Comparison of ENCODE assay signal across 8 mouse cellular contexts in genomic region chr2:29922011-29922410, GRCm38 (mm10). TPM values are rescaled to one million over a fixed set of nuclear protein-coding genes. Genes with fewer than 3 reads are reported as not detected.
A peak's percentile ranks its signal among the peaks of the same experiment; 100 is the strongest.
DNase-seq lines count a peak whose midpoint lies in the region; ATAC-seq lines count a peak whose summit lies in the region.

No protein-coding gene starts in this region.

- no peaks in the 10 kb centered on the region for H3K4me1 ChIP-seq in embryonic facial prominence, embryonic 11.5 days (ENCODE audit: control insufficient read depth, insufficient read depth, low read length)
- H3K4me1 ChIP-seq in embryonic facial prominence, embryonic 10.5 days: no peaks in the 10 kb centered on the region
- no peaks in the 10 kb centered on the region for H3K4me1 ChIP-seq in forebrain, embryonic 12.5 days

- H3K27me3 ChIP-seq in embryonic facial prominence, embryonic 11.5 days (ENCODE audit: control insufficient read depth, insufficient read depth, low read length): no peaks in the 10 kb centered on the region
- no peaks in the 10 kb centered on the region for H3K27me3 ChIP-seq in embryonic facial prominence, embryonic 10.5 days (replicated peaks; ENCODE audit: low read depth, poor library complexity, severe bottlenecking)
- no peaks in the 10 kb centered on the region for H3K27me3 ChIP-seq in forebrain, embryonic 12.5 days

- peaks cover 32% of the 10 kb centered on the region for H3K36me3 ChIP-seq in embryonic facial prominence, embryonic 11.5 days (replicated peaks; ENCODE audit: control insufficient read depth, insufficient read depth, low read depth, low read length)
- H3K36me3 ChIP-seq in embryonic facial prominence, embryonic 10.5 days (replicated peaks): peaks cover 98% of the 10 kb centered on the region
- peaks cover 88% of the 10 kb centered on the region for H3K36me3 ChIP-seq in forebrain, embryonic 12.5 days (replicated peaks)

- H3K4me2 ChIP-seq in embryonic facial prominence, embryonic 11.5 days (ENCODE audit: low read depth, low read length): no peak overlapping the region
- no peak overlapping the region for H3K4me2 ChIP-seq in forebrain, embryonic 12.5 days

- no peaks in the 10 kb centered on the region for H3K9me3 ChIP-seq in embryonic facial prominence, embryonic 11.5 days (replicated peaks; ENCODE audit: control insufficient read depth, low read length)
- H3K9me3 ChIP-seq in embryonic facial prominence, embryonic 10.5 days: no peaks in the 10 kb centered on the region
- H3K9me3 ChIP-seq in forebrain, embryonic 12.5 days: no peaks in the 10 kb centered on the region

- H3K9ac ChIP-seq in embryonic facial prominence, embryonic 11.5 days (replicated peaks; ENCODE audit: low read length): no peak overlapping the region
- H3K9ac ChIP-seq in forebrain, embryonic 12.5 days: no peak overlapping the region

- no peak overlapping the region for H3K4me3 ChIP-seq in embryonic facial prominence, embryonic 11.5 days (ENCODE audit: low read depth, low read length)
- no peak overlapping the region for H3K4me3 ChIP-seq in embryonic facial prominence, embryonic 10.5 days
- H3K4me3 ChIP-seq in forebrain, embryonic 12.5 days (replicated peaks): no peak overlapping the region

- no peak for ATAC-seq in embryonic facial prominence, embryonic 11.5 days (replicated peaks; ENCODE audit: insufficient number of reproducible peaks, low FRiP score, low TSS enrichment, low read depth)
- ATAC-seq in forebrain, embryonic 12.5 days (ENCODE audit: low FRiP score): no peak

- intact Hi-C loops in gastrocnemius, postnatal 14 days (cut with DNase I; ENCODE audit: low total_unique reads): no loop called here

- peak; percentile 19 for DNase-seq in embryonic facial prominence, embryonic 11.5 days (ENCODE audit: low spot score)
- DNase-seq in embryonic facial prominence, embryonic 10.5 days (ENCODE audit: low spot score): no peak
- DNase-seq in spleen, adult 18-20 months: peak; percentile 36 to 40
- DNase-seq in spleen, adult 12 weeks (ENCODE audit: low spot score): no peak
- peak; percentile 89 for DNase-seq in gastrocnemius, postnatal 14 days
- peak; percentile 20 for DNase-seq in layer of hippocampus, adult 9-11 months
- DNase-seq in right cerebral cortex, adult 18-20 months: peak; percentile 18

- H3K27ac ChIP-seq in embryonic facial prominence, embryonic 11.5 days (replicated peaks; ENCODE audit: low read depth, low read length): no peak overlapping the region
- no peak overlapping the region for H3K27ac ChIP-seq in embryonic facial prominence, embryonic 10.5 days (replicated peaks)
- H3K27ac ChIP-seq in forebrain, embryonic 12.5 days: no peak overlapping the region

- WGBS in embryonic facial prominence, embryonic 11.5 days: 80% methylated on average over 11 of the region's 11 CpGs
- WGBS in embryonic facial prominence, embryonic 10.5 days: 86% methylated on average over 11 of the region's 11 CpGs
- 79% methylated on average over 11 of the region's 11 CpGs for WGBS in forebrain, embryonic 12.5 days

RNA-seq across cellular contexts. Expression of gene Gle1, which starts 13.2 kb away (rescaled TPM):
- 56.8 and 57.7 TPM in 2 replicates for polyA plus RNA-seq in embryonic facial prominence, embryonic 11.5 days (2014; fragmentation: Nextera tagmentation; extraction: Ambion mirVana)
- polyA plus RNA-seq in embryonic facial prominence, embryonic 10.5 days (2016; fragmentation: Nextera tagmentation; extraction: Ambion mirVana): 78.1 and 79.6 TPM in 2 replicates
- 10 to 100 TPM; 17.5 to 20.2 TPM for total RNA-seq in gastrocnemius, postnatal 14 days (2021)
- 77.6 and 79.7 TPM in 2 replicates for polyA plus RNA-seq in forebrain, embryonic 12.5 days (2016; fragmentation: Nextera tagmentation; extraction: Ambion mirVana)

RNA-seq across cellular contexts. Expression of gene Odf2, which starts 33.0 kb away (rescaled TPM):
- 66.4 and 69.8 TPM in 2 replicates for polyA plus RNA-seq in embryonic facial prominence, embryonic 11.5 days (2014; fragmentation: Nextera tagmentation; extraction: Ambion mirVana)
- polyA plus RNA-seq in embryonic facial prominence, embryonic 10.5 days (2016; fragmentation: Nextera tagmentation; extraction: Ambion mirVana): 102 and 111 TPM in 2 replicates
- total RNA-seq in gastrocnemius, postnatal 14 days (2021): 10 to 100 TPM; 15.1 to 16.1 TPM
- polyA plus RNA-seq in forebrain, embryonic 12.5 days (2016; fragmentation: Nextera tagmentation; extraction: Ambion mirVana): 118 and 133 TPM in 2 replicates

RNA-seq across cellular contexts. Expression of gene Sptan1, which starts 43.3 kb away (rescaled TPM):
- polyA plus RNA-seq in embryonic facial prominence, embryonic 11.5 days (2014; fragmentation: Nextera tagmentation; extraction: Ambion mirVana): 104 and 108 TPM in 2 replicates
- 92.9 and 95.8 TPM in 2 replicates for polyA plus RNA-seq in embryonic facial prominence, embryonic 10.5 days (2016; fragmentation: Nextera tagmentation; extraction: Ambion mirVana)
- total RNA-seq in gastrocnemius, postnatal 14 days (2021): 10 to 100 TPM; 90.6 to 96.0 TPM
- 160 and 173 TPM in 2 replicates for polyA plus RNA-seq in forebrain, embryonic 12.5 days (2016; fragmentation: Nextera tagmentation; extraction: Ambion mirVana)

RNA-seq across cellular contexts. Expression of gene Cercam, which starts 53.0 kb away (rescaled TPM):
- 6.1 and 7.5 TPM in 2 replicates for polyA plus RNA-seq in embryonic facial prominence, embryonic 11.5 days (2014; fragmentation: Nextera tagmentation; extraction: Ambion mirVana)
- 12.3 and 19.2 TPM in 2 replicates for polyA plus RNA-seq in embryonic facial prominence, embryonic 10.5 days (2016; fragmentation: Nextera tagmentation; extraction: Ambion mirVana)
- total RNA-seq in gastrocnemius, postnatal 14 days (2021): 10 to 100 TPM; 17.7 TPM
- polyA plus RNA-seq in forebrain, embryonic 12.5 days (2016; fragmentation: Nextera tagmentation; extraction: Ambion mirVana): 9.4 and 10.1 TPM in 2 replicates

Comparison
In these comparisons a context has a peak if more than half of its experiments do, and no peak if none do; other contexts are left out.
1. DNase-seq: peak in embryonic facial prominence, embryonic 11.5 days (single experiment), spleen, adult 18-20 months (2 of 2), gastrocnemius, postnatal 14 days (single experiment), layer of hippocampus, adult 9-11 months (single experiment) and right cerebral cortex, adult 18-20 months (single experiment); none in embryonic facial prominence, embryonic 10.5 days (single experiment) and spleen, adult 12 weeks (single experiment).